33 mouse cellular contexts compared by ENCODE assay signal in the genomic region with DNA sequence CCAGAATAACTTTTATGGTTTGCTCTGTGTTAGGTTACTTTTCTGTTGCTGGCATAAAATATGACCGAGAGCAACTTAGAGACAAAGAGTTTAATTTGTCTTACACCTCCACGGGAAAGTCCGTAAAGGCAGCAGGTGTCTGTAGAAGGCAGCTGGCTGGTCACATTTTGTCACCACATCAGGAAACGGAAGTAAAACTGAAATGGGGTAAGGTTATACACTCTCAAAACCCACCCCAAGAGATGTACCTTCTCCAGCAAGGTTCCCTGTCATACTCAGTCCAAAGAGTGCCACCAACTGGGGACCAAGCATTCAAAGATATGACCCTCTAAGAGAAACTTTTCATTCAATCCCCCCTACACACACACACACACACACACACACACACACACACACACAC. TPM values are rescaled to one million over a fixed set of nuclear protein-coding genes. Genes with fewer than 3 reads are reported as not detected.
A peak's percentile ranks its signal among the peaks of the same experiment; 100 is the strongest.
DNase-seq lines count a peak whose midpoint lies in the region; ATAC-seq and TF ChIP-seq lines count a peak whose summit lies in the region.
"Had no signal": no experiment of that assay in that cellular context is flagged by ENCODE, and none has a peak within 500 bp of the region (broad histone marks: within the 10 kb centered on the region; RNA-seq: fewer than 3 reads in every experiment).

No protein-coding gene starts in this region.

- no peak overlapping the region for H3K27ac ChIP-seq in spleen, adult 2 months (ENCODE audit: insufficient read depth, low read length)
- no peak overlapping the region for H3K27ac ChIP-seq in kidney, embryonic 16.5 days (ENCODE audit: low read length)
- H3K27ac ChIP-seq: embryonic facial prominence, embryonic 12.5 days; heart, embryonic 13.5 days; hindbrain, embryonic 14.5 days; kidney, postnatal 0 days; limb, embryonic 10.5 days; limb, embryonic 15.5 days; liver, embryonic 13.5 days; midbrain, embryonic 12.5 days; neural tube, embryonic 15.5 days; stomach, postnatal 0 days had no signal

- WGBS in spleen, adult 2 months = 24% methylated on average over 4 of the region's 4 CpGs
- 59% methylated on average over 4 of the region's 4 CpGs for WGBS in kidney, embryonic 16.5 days

- no peak for TF ChIP-seq CTCF in spleen, adult 2 months (IDR thresholded peaks at IDR 0.05; ENCODE audit: extremely low read depth, insufficient read depth, insufficient read length, insufficient replicate concordance)

- ATAC-seq in CD4-positive, CD25-positive, alpha-beta regulatory T cell, adult 4 months = peak; percentile 56
- ATAC-seq in neutrophil, adult 5-6 weeks (ENCODE audit: extremely low read depth, insufficient number of reproducible peaks, low FRiP score, poor library complexity, severe bottlenecking) = peak; percentile 61; the same call in 1 of the 2 replicates
- ATAC-seq in kidney, embryonic 16.5 days (ENCODE audit: low FRiP score, low TSS enrichment) = no peak
- ATAC-seq: forebrain, embryonic 14.5 days; inflammation-experienced regulatory T-cells, adult 6 months; lung, postnatal 0 days; Patski had no signal

- H3K27me3 ChIP-seq in spleen, adult 2 months (ENCODE audit: control insufficient read depth, insufficient read depth, low read length) = no peaks in the 10 kb centered on the region
- H3K27me3 ChIP-seq in kidney, embryonic 16.5 days (ENCODE audit: insufficient read depth, low read length) = no peaks in the 10 kb centered on the region
- H3K27me3 ChIP-seq: embryonic facial prominence, embryonic 12.5 days; heart, embryonic 13.5 days; limb, embryonic 15.5 days; liver, embryonic 13.5 days; midbrain, embryonic 12.5 days; neural tube, embryonic 15.5 days had no signal

- H3K4me3 ChIP-seq in spleen, adult 2 months (ENCODE audit: extremely low read depth, insufficient read depth, insufficient read length) = no peak overlapping the region
- no peak overlapping the region for H3K4me3 ChIP-seq in kidney, embryonic 16.5 days (ENCODE audit: low read length)
- H3K4me3 ChIP-seq: embryonic facial prominence, embryonic 12.5 days; heart, embryonic 13.5 days; limb, embryonic 10.5 days; limb, embryonic 15.5 days; liver, embryonic 13.5 days; megakaryocyte, embryonic 14.5 days; midbrain, embryonic 12.5 days; neural tube, embryonic 15.5 days had no signal

- no peaks in the 10 kb centered on the region; the same call in 1 of the 2 replicates for H3K4me1 ChIP-seq in spleen, adult 2 months (ENCODE audit: control insufficient read depth, insufficient read depth, insufficient read length)
- no peaks in the 10 kb centered on the region for H3K4me1 ChIP-seq in kidney, embryonic 16.5 days (ENCODE audit: insufficient read depth, low read length)
- H3K4me1 ChIP-seq: embryonic facial prominence, embryonic 12.5 days; heart, embryonic 13.5 days; limb, embryonic 10.5 days; limb, embryonic 15.5 days; liver, embryonic 13.5 days; megakaryocyte, embryonic 14.5 days; midbrain, embryonic 12.5 days; neural tube, embryonic 15.5 days had no signal

- H3K9me3 ChIP-seq in kidney, embryonic 16.5 days (ENCODE audit: low read length) = no peaks in the 10 kb centered on the region
- H3K9me3 ChIP-seq: embryonic facial prominence, embryonic 12.5 days; heart, embryonic 13.5 days; limb, embryonic 10.5 days; limb, embryonic 15.5 days; liver, embryonic 13.5 days; midbrain, embryonic 12.5 days; neural tube, embryonic 15.5 days had no signal

- H3K36me3 ChIP-seq in spleen, adult 2 months (ENCODE audit: control insufficient read depth, insufficient read depth, low read length) = no peaks in the 10 kb centered on the region
- H3K36me3 ChIP-seq in kidney, embryonic 16.5 days (ENCODE audit: insufficient read depth, low read length) = no peaks in the 10 kb centered on the region
- H3K36me3 ChIP-seq: embryonic facial prominence, embryonic 12.5 days; heart, embryonic 13.5 days; limb, embryonic 10.5 days; limb, embryonic 15.5 days; liver, embryonic 13.5 days; midbrain, embryonic 12.5 days; neural tube, embryonic 15.5 days had no signal

- TF ChIP-seq POLR2A in spleen, adult 2 months (IDR thresholded peaks at IDR 0.05; ENCODE audit: low read depth, low read length) = no peak

- DNase-seq in spleen, adult 2 months (ENCODE audit: low read depth in 1 of 2, low spot score in 2 of 2) = peak; percentile 20 to 53
- DNase-seq in spleen, postnatal 4 days (ENCODE audit: low spot score in 2 of 2) = no peak
- DNase-seq in A20 (ENCODE audit: low read depth, low spot score) = peak; percentile 89
- DNase-seq in kidney, postnatal 25 days = no peak
- DNase-seq: adrenal gland, postnatal 14 days; cerebellum, adult 11 months; cerebellum, adult 9-10 months; embryo, embryonic 11 days; gastrocnemius, postnatal 14 days; heart, postnatal 10 days; kidney, adult 11 months; liver, embryonic 13.5 days; lung, adult 18-20 months; lung, postnatal 4 days; right cerebral cortex, postnatal 4 days; thymus, postnatal 25 days had no signal

- no peak overlapping the region for H3K9ac ChIP-seq in kidney, embryonic 16.5 days (replicated peaks; ENCODE audit: low read length)
- H3K9ac ChIP-seq: embryonic facial prominence, embryonic 12.5 days; heart, embryonic 13.5 days; hindbrain, embryonic 14.5 days; limb, embryonic 15.5 days; liver, embryonic 13.5 days; midbrain, embryonic 12.5 days; neural tube, embryonic 15.5 days had no signal

- H3K4me2 ChIP-seq in kidney, embryonic 16.5 days (replicated peaks; ENCODE audit: low read depth, low read length) = no peak overlapping the region
- H3K4me2 ChIP-seq: embryonic facial prominence, embryonic 12.5 days; heart, embryonic 13.5 days; hindbrain, embryonic 14.5 days; limb, embryonic 15.5 days; liver, embryonic 13.5 days; midbrain, embryonic 12.5 days; neural tube, embryonic 15.5 days had no signal

RNA-seq across cellular contexts. Expression of a gene that starts 18.1 kb away (rescaled TPM):
- 88.0 and 112 TPM in 2 replicates for polyA plus RNA-seq in spleen, adult 2 months (2012; rRNA removed)
- polyA plus RNA-seq in CD4-positive, CD25-positive, alpha-beta regulatory T cell, adult 4 months (2017; shearing (Covaris generic)) = 10 to 100 TPM; 18.1 to 18.2 TPM
- total RNA-seq in neutrophil, adult 5-6 weeks (2017) = 61.5 and 69.4 TPM in 2 replicates
- polyA plus RNA-seq in kidney, embryonic 16.5 days (2015; fragmentation: Nextera tagmentation; extraction: Ambion mirVana) = 301 and 313 TPM in 2 replicates

Comparison
In these comparisons a context has a peak if more than half of its experiments do, and no peak if none do; other contexts are left out.
1. DNase-seq: peak in spleen, adult 2 months (2 of 2) and A20 (single experiment); none in spleen, postnatal 4 days (0 of 2) and kidney, postnatal 25 days (0 of 2).